Mouse (Mus musculus) cerebellum, postnatal 25 days (tissue): ENCODE results near the gene Tekt4.
A peak's percentile ranks its signal among the peaks of the same experiment; 100 is the strongest.

Source experiments
- DNase-seq, 2 experiments: peaks; one replicate each; pipeline ENCODE4 v3.0.0; 2021; ENCODE audit warnings: mixed read lengths in 2 of 2

The Tekt4 gene

DNA sequence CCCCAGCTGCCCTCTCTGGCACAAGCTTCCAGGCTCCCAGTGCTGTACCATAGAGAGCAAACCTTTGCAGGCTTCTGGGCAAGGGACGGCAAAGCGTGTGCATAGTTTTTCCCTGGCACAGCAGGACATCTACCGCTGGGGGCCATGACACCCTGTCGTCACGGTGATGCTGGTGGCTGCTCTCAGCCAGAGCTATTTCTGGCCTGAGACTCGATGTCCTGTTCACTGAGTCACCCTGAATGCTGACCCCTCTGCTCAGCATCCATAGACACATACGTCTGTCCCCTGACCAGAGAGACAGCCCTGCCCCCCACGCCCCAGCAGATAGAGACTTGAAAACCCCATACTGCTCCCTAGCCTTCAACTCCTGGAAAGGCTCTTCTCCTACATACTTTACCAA, 25.7 kb downstream of the Tekt4 start:
- DNase-seq: no peak

DNA sequence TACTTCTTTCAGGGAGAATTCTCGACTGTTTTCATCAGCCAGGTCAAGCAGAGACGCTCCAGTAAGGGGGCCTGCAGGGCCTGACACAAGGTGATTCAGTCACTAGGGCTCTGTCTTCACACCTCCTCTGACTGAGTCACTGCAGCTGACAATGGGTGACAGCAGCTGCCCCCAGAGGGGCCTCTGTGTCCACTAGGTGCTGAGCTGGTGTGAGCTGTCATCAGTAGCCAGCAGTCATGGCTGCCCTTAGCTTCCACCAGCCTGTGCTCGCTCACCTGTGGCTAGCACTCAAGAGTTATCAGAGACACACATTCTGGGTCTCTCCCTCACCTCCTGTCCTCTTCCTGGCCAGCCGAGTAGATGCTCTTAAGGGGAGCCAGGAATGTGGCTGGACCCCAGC, 26.4 kb downstream of the Tekt4 start:
- DNase-seq: no peak

DNA sequence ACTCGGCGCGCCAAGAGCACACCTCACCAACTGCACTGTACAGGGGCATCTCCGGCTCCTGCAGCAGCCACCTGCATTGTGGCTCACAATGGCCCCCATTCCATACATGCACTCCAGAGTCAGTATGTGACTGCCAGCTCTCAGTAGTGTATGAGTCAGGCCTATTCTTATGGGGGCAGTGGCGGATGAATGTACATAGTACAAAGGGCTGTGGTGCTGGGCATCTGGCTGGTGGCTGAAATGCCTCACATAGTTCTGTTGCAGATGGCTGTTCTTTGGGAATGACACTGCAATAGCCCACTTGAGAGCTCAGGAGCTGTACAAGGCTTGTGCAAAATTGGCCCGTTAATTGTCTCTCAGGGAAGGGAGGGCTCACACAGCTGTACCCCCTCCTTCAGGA, 27.7 kb downstream of the Tekt4 start:
- no peak for DNase-seq

DNA sequence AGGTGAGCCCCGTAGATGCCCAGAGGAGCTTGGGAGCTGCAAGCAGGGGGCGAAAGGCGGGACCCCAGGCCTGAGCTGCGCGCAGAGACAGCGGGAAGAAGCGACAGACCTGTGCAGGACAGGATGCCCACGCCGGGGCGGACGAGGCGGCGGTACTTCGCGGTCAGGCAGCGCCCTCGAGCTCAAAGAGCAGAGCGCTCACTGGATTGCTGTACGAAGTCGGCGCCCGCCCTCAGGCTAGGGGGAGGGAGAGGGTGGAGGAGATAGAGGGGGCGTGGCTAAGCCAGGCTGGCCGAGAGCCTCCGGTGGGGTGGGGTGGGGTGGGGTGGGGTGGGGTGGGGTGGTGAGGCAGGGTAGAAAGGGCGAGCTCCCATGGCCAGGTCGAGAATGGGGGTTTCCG, 42.6 kb downstream of the Tekt4 start, which contains the start of gene Sstr5:
TSS of gene Sstr5 (minus strand) at position 276 of the 400 bp plus-strand sequence.
- no peak for DNase-seq

DNA sequence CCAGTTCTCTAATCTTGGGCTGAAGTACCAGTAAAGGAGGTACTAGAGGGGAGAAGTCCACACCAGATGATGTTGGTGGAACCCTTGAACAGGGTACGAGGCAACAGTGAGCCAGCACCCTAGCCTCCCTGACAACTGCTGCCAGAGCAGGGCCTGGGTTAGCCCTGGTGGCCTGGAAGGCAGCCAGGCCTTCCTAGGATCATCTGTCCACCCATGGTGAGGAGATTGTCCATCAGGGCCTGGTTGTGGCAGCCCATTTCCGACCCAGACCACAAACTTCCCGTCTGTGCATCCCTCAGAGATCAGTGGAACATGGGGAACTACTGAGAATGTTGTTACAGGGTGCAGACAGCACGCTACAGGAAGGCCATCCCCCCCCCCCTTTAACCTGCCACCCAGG, 48.2 kb downstream of the Tekt4 start:
- DNase-seq: peak in 1 of 2 experiments; percentile 19

DNA sequence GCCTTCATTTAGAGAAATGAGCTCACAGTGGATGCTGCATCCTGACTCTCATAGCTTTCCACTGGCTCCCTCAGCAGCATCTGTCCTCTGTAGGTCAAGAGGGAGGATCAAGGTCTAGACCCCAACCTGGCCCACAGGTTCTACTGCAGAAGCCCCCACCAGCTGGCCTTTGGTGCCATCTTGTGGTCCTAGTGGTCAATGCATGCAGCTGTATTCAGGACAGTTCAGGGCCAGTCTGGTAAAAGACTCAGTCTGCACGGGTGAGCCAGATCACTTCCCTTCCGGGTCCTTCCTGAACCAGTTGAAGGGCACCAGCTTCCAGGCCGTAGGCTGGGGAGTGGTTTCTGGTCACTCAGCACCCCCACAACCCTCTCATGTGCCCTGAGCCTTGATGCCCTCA, 53.4 kb downstream of the Tekt4 start:
- DNase-seq: peak; percentile 62 to 81

DNA sequence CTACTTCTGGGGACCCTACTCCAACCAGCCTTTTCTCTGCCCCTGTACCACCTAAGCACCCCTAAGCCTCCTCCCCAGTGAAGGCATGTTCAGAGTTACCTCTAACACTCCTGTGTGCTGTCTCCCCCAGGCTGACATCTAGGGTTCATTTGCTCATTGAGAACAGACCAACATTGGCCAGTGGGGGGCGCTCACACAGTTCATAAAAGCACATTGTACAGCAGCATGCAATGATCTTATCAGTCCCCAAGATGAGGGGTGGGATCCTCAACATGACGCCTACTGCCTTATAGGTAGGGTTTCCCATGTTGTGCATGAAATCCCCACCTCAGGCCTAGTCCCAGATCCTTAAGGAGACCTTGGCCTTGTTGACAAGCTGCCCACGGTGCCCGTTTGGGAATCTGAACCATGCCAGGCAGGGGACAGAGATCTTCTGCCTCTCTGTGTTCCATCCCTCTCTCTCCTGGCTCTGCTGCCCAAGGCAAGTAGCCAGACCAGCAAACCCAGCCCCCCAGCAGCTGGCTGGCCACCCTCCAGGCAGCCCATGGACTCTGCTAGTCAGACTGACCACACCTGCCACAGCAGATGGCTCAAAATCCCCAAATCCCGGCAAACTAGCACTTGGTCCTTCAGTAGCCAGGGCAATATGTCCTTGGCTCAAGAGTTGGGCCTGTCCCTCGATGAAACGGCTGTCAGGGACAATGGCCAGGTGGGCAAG, 54.6 kb downstream of the Tekt4 start:
- DNase-seq: peak; percentile 54 to 66

DNA sequence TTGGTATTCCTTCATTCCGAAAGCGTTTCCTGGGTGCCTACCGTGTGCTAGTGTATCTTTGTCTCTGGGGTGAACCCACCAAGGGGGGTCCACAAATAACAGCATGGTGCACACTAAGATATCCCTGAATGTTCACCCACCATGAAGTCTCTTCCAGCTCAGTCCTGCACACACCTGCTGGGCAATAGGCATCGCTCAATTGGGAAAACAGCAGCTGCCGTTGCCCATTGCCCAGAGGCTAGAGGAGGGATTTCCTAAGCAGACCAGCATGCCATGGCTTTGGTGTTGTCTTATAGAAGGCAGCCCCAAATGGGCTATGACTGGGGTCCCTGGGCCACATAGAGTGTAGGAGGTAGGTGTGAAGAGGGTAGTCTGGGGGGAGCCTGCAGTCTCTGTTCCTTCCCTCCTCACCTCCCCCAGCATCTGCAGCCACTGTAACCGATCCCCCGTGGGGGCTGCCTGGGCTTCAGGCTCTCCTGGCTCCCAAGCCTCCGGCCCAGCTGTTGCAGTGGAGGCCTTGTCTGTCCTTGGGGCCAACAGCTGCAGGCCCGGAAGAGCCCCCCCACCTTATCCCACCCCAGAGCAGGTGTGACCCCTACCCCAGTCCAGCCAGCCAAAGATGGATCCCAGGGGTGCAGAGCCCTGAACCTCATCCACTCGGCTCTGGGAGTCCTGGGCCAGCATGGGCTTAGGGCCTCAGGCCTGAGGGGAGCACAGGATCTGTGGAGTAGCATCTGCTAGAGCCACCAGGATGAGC, 55.8 kb downstream of the Tekt4 start:
- no peak for DNase-seq

DNA sequence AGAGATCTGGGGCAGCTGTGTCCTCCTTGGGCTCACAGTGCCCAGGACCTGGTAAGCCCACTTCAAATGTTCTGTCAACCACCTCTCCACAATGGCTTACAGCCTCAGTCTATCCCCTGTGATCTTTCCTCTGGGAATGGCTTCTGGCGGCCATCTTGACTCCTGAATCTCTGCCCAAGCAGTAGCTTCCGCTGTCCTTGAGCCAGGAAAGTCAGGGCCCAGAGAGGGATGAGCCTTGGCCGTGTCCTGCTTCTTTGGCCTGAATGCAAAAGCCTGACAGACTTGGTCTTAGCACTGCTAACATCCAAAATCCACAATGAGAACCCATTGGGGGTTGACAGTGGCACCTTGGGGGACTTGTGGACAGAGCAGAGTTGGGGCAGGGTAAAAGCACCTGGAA, 57.5 kb downstream of the Tekt4 start:
- no peak for DNase-seq

DNA sequence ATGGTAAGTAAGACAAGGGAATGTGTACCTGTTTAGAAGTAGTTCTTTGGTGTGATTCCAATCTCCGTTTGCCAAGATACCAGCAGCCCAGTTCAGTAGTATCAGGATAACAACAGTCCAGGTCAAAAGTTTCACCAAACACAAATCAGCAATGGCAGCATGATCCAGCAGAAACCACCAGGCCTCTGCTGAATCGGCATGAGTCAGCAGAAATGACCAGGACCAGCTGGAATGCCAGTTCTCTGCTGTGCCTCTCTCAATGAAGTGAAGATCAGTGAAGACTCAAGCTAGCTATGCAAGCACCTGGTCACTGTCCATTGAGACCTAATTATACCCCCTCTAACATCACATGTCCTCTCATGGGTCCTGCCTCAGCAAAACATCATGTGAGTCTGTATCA, 59.6 kb downstream of the Tekt4 start:
- DNase-seq: no peak

DNA sequence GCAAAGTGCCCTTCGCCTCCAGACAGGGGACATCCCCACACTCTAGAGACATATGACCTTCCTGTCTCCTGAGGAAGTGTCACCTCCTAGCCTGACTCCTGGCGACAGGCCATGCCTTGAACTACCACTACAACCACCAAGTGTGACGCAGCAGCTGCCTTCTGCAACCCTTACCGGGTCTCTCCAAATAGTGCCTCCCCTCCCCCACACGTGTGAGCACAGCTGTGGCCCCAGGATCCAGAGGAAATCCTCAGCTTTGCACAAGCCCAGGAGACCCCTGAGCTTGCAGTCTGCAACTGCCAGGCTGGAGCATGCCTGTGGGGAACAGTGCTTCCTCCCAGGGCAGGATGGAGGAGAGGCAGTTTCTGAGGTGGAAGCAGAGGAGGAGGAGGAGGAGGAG, 61.9 kb downstream of the Tekt4 start:
- DNase-seq: no peak

DNA sequence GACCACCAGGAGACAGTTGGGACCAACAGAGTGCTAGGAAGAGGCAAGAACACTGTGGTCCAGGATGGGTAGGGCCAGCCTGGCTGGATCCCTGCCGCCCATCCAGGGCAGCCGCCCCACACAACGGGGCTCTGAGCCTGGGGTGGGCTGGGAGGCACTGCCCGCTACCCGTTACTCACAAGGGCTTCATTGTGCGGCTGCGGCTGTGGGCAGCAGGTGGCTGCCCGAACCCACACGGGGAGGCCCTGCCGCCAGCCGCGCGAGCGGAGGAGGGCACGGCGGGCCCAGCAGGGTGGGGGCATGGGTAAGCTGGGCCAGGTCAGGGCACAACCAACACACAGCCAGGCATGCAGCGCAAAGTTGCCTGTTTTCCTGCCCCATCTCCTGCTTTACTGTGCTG, 63.7 kb downstream of the Tekt4 start:
- DNase-seq: peak; percentile 16 to 27

DNA sequence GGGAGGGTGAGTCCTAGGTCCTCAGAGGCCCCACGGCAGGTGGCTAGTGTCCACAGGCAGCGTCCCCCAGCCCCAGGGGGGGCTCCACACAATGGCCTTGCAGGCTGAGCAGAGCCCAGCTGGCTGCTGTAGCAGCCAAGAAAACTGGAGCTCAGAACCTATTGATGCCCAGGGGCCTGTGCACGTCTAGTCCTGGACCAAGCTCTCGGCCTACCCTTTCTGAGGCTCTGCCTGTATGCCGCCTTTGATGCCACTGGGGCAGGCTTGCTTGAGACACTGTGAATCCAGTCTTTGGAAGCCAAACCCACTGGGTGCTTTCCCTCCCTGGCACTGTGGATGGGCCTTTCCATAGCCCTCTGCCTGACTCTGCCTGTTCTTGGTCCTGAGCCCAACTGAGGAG, 65.1 kb downstream of the Tekt4 start:
- DNase-seq: peak in 1 of 2 experiments; percentile 18

DNA sequence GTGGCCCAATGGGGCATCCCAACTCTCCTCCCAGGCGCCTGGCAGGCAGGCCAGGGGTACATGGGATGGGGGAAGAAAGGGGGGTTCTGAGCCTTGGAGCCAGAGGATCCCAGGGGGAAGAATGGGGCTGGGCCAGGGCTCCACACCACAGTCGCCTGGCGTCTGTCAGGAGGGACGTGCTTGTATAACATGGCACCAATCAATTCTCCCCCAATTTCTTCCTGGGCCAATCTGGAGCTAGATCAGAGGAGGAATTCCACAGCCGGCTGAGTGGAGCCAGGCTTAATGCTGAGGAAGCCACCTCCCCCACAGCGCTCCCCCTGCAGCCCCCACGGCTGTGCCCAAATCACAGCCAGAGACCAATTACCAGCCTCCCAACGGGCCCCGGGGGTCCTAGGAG, 66.1 kb downstream of the Tekt4 start:
- no peak for DNase-seq

DNA sequence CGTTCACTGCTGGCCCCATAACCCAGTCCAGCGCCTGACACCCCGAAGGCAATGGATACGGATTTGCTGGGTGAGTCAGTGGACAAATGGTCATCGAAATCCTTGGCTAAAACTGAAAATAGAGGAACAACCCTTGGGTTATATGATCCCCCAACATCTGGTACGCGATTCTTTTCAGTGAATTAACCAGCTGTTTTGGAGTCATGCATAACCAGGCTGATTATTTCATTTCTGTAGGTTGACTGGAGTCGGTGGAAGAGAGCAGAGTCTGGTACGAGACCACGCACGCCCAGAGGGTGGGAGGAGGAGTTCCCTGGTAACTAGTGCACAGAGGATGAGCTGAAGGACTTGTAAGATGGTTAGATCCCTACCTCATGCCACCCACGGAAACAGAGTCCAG, 67.7 kb downstream of the Tekt4 start:
- no peak for DNase-seq
